Mouse (Mus musculus) neural tube, embryonic 14.5 days (tissue): Measurements from ENCODE around the gene Rhbdd1. TPM values are rescaled to one million over a fixed set of nuclear protein-coding genes. Genes with fewer than 3 reads are reported as not detected.
A peak's percentile ranks its signal among the peaks of the same experiment; 100 is the strongest.

Experiments
- ATAC-seq: fragments of 200-750 bp; cut with Nextera tagmentation; 2 replicates; pipeline ENCODE4 v1.8.0; 2017; ENCODE audit warnings: low read depth, mild to moderate bottlenecking, moderate TSS enrichment, moderate library complexity
- H3K27ac ChIP-seq: fragments of 300-500 bp; sonication (generic); 2 replicates; pipeline ENCODE4 v1.5.1; 2014; ENCODE audit warnings: low read depth, mild to moderate bottlenecking, control low read depth, low read length, moderate library complexity, mixed read lengths
- H3K27me3 ChIP-seq: fragments of 300-500 bp; sonication (generic); 2 replicates; pipeline ENCODE4 v1.6.1; 2014; ENCODE audit warnings: low read length; ENCODE audit not compliant: control insufficient read depth, insufficient read depth
- H3K36me3 ChIP-seq: fragments of 300-500 bp; sonication (generic); 2 replicates; pipeline ENCODE4 v1.6.1; 2014; ENCODE audit warnings: low read length, mixed read lengths; ENCODE audit not compliant: control insufficient read depth, insufficient read depth
- H3K4me1 ChIP-seq: fragments of 300-500 bp; sonication (generic); 2 replicates; pipeline ENCODE4 v1.6.1; 2014; ENCODE audit warnings: low read length; ENCODE audit not compliant: control insufficient read depth, insufficient read depth
- H3K4me2 ChIP-seq: fragments of 300-500 bp; sonication (generic); 2 replicates; pipeline ENCODE4 v1.6.1; 2014; ENCODE audit warnings: mild to moderate bottlenecking, low read depth, low read length, control low read depth
- H3K4me3 ChIP-seq: fragments of 300-500 bp; sonication (generic); 2 replicates; pipeline ENCODE4 v1.5.1; 2014; ENCODE audit warnings: low read depth, low read length, control low read depth, mixed read lengths
- H3K9ac ChIP-seq: fragments of 300-500 bp; sonication (generic); replicated peaks from 2 replicates; pipeline ENCODE4 v1.6.1; 2014; ENCODE audit warnings: low read depth, mild to moderate bottlenecking, control low read depth, low read length, mixed read lengths
- H3K9me3 ChIP-seq: fragments of 300-500 bp; sonication (generic); 2 replicates; pipeline ENCODE4 v1.6.1; 2016; ENCODE audit warnings: low read length; ENCODE audit not compliant: control insufficient read depth
- WGBS: fragments of 180-500 bp; shearing (Covaris S2); extraction: QIAGEN DNeasy Blood & Tissue Kit; methylation state at CpG from one replicate; pipeline ENCODE4 v1.1.7; 2014; 5-methylcytosine and 5-hydroxymethylcytosine counted together
- polyA plus RNA-seq: library from polyadenylated mRNA; unstranded; fragments of >200 nt; fragmentation: Nextera tagmentation; extraction: Ambion mirVana; gene quantifications from 2 replicates; pipeline ENCODE4 v1.2.1, GENCODE M21; 2014

Gene Rhbdd1
- polyA plus RNA-seq, 1 experiment from 2014 or later: 2.7 TPM

DNA sequence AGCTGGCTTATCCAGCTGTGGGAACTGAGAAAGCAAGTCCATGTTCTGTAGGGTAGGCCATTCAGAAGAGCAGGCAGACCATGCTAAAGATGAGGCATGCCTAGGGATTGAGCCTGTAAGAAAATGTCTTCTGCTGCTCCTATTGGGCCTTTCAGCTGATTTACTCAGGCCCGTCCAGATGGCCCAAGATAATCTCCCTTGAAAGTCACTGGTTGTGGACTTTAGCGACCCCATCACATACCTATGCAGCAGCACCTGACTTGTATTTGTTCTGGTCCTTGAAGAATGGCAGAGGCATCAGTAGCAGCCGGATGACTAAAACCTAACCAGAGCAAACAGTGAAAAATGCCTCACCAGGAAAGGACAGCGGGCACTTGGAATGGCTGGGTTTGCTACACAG is 99.4 kb downstream of the Rhbdd1 start:
- Histone ChIP-seq H3K27ac (no peak overlapping the region), H3K4me1 (no peaks in the 10 kb centered on the region), H3K9ac (no peak overlapping the region), H3K9me3 (no peaks in the 10 kb centered on the region), H3K27me3 (no peaks in the 10 kb centered on the region), H3K36me3 (no peaks in the 10 kb centered on the region), H3K4me3 (no peak overlapping the region), H3K4me2 (no peak overlapping the region)
- 89% methylated on average over 4 of the region's 4 CpGs for WGBS
- no peak for ATAC-seq

DNA sequence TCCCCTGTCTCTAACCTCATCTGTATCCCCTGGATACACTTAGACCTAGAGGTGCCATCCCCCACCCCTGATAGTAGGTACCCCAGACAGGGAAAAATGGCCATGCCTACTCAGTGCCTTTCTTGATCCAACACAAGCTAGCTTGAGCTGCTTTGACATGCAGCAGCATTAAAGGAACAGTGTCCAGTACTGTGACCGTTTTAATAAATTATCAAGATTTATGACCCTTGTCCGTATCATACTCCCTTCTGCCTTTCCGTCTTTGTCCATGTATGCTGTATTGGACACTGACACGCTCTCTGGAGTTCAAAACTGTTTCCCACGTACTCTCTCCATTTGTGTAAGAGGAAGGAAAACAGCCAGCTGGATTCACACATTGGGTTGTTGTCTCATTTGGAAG is 111.5 kb downstream of the Rhbdd1 start:
- no peak overlapping the region for H3K4me3 ChIP-seq
- H3K9ac ChIP-seq: no peak overlapping the region
- peak; percentile 38; the same call in 1 of the 2 replicates for ATAC-seq
- H3K4me1 ChIP-seq: peaks cover 3% of the 10 kb centered on the region; the same call in 1 of the 2 replicates
- no peaks in the 10 kb centered on the region for H3K36me3 ChIP-seq
- H3K4me2 ChIP-seq: no peak overlapping the region
- H3K9me3 ChIP-seq: no peaks in the 10 kb centered on the region
- H3K27me3 ChIP-seq: no peaks in the 10 kb centered on the region
- H3K27ac ChIP-seq: no peak overlapping the region
- WGBS: 42% methylated on average over 5 of the region's 5 CpGs

DNA sequence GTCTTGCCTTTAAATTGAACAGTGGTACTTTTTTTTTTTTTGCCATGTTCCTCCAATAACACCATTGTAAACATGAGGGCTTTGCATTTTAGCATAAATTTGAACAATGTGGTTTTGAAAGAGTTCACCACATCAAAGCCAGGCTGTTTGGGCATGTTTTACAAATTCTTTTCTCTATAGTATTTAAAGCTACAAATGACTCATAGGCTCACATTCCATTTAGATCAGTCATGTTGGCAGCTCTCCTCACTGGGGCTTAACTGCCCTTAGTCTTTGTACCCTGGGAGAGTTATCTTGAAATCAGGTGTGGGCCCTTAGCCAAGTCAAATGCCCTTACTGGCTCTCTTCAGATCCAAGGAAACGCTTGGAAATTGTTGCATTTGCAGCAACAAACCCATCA is 112.8 kb downstream of the Rhbdd1 start:
- Histone ChIP-seq H3K27ac (no peak overlapping the region), H3K4me2 (no peak overlapping the region), H3K27me3 (no peaks in the 10 kb centered on the region), H3K36me3 (no peaks in the 10 kb centered on the region), H3K4me1 (peaks cover 6% of the 10 kb centered on the region; the same call in 1 of the 2 replicates), H3K9ac (no peak overlapping the region), H3K4me3 (no peak overlapping the region), H3K9me3 (no peaks in the 10 kb centered on the region)
- peak; percentile 50; the same call in 1 of the 2 replicates for ATAC-seq
- WGBS: 51% methylated on average over 1 of the region's 1 CpGs

DNA sequence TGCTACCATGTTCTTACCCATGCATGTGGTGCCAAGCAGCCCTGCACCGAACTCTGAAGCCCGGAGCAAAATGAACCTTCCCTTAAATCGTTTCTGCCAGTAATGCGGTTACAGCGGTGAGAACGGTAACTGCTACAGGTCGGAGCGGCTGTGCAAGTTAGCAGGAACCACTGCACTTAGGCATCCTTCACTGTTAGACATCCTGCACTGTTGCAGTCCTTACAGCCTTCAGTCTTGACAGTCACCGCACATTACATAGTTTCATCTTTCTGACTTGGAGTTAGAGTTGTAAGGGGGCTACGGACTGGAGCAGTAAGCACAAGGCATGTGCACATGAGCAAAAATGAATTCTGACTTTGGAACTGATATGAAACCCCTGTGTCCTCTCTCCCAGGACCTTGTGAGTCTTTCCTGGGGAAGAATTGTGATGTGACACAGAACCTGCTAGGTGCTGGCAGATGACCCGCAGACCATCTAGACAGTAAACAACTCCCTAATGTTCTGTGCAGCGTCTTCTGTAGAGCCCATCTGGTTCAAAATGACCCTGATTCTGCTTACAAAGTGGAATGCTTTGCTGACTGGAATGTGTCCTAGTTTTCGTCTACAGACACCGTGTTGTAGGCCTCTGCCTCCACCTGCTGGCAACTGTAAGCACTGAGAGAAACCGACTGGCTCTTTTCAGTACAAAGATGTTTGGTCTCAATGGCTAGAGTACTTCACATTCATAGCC is 116.8 kb downstream of the Rhbdd1 start:
- 63% methylated on average over 15 of the region's 15 CpGs for WGBS

DNA sequence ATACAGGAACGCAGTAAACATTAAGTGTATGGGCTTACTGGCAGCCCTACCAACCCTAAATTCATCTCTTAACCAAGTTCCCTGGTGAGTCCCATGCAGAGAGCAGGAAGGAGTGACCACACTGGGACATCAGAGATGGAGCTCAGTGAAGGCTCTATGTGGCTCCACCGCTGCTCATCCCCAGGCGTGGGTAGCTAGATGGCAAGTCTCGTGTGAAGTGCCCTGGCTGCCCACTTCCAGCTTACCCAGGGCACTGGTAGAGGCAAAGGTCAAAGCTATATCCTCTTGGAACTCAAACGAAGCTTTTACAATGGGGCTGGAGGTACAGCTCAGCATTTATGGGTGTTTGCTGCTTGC is 117.4 kb downstream of the Rhbdd1 start:
- ATAC-seq: 0 out of 2 replicates have a peak, but pooled peaks have one; percentile 39
- H3K36me3 ChIP-seq: no peaks in the 10 kb centered on the region
- H3K9ac ChIP-seq: no peak overlapping the region
- H3K9me3 ChIP-seq: no peaks in the 10 kb centered on the region
- no peak overlapping the region for H3K4me2 ChIP-seq
- no peak overlapping the region for H3K27ac ChIP-seq
- WGBS: 70% methylated on average over 5 of the region's 5 CpGs
- H3K27me3 ChIP-seq: no peaks in the 10 kb centered on the region
- H3K4me3 ChIP-seq: no peak overlapping the region
- H3K4me1 ChIP-seq: peaks cover 6% of the 10 kb centered on the region; the same call in 1 of the 2 replicates

More for the DNA sequence above, 116.8 kb downstream of the Rhbdd1 start:
- H3K9ac ChIP-seq: no peak overlapping the region
- H3K4me3 ChIP-seq: no peak overlapping the region
- H3K4me1 ChIP-seq: peaks cover 6% of the 10 kb centered on the region; the same call in 1 of the 2 replicates
- H3K27ac ChIP-seq: no peak overlapping the region
- peak; percentile 90 for ATAC-seq
- H3K4me2 ChIP-seq: no peak overlapping the region
- no peaks in the 10 kb centered on the region for H3K27me3 ChIP-seq
- no peaks in the 10 kb centered on the region for H3K9me3 ChIP-seq
- H3K36me3 ChIP-seq: no peaks in the 10 kb centered on the region

DNA sequence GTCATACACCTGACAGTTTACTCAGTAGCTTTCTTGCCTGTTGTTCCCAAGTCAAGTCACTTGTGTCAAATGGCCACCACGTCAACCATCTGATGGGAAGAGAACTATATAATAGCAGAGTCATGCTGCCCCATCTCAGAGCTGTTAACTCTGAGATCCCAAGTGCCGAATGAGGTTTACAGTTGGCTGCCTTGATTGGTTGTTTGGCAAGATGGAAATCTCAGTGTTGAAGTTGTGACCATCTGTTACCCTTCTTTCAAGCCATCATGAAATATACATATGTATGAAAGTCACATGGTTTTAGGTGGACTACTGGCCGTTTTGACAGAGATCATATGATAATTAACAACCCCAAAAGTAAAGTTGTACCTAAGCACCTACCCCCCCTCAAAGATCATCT is 121.0 kb downstream of the Rhbdd1 start:
- H3K4me2 ChIP-seq: no peak overlapping the region
- peaks cover 4% of the 10 kb centered on the region; the same call in 1 of the 2 replicates for H3K4me1 ChIP-seq
- ATAC-seq: no peak
- H3K27ac ChIP-seq: no peak overlapping the region
- no peaks in the 10 kb centered on the region for H3K9me3 ChIP-seq
- no peaks in the 10 kb centered on the region for H3K27me3 ChIP-seq
- no peaks in the 10 kb centered on the region for H3K36me3 ChIP-seq
- no peak overlapping the region for H3K4me3 ChIP-seq
- H3K9ac ChIP-seq: no peak overlapping the region
- WGBS: 61% methylated on average over 3 of the region's 3 CpGs

DNA sequence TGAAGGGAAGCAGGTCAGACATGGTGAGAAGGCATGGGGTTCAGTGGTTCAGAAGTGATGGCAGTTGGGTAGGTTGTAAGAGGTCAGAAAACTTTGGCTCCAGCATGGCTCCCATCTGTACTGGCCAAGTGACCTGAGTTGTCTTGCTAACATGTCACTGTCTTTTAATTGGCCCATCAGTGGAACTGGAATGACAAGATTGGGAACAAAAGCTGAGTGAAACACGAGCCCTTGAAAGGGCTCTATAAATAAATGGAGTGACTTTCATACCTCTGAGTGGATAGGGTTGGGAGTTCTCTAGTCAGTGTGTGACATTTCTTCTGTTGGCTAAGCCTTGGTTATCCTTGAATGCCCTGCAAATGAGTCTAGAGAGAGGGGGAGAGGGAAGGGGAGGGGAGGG is 123.9 kb downstream of the Rhbdd1 start:
- Histone ChIP-seq H3K9ac (no peak overlapping the region), H3K9me3 (no peaks in the 10 kb centered on the region), H3K27ac (no peak overlapping the region), H3K4me3 (no peak overlapping the region), H3K4me1 (no peaks in the 10 kb centered on the region), H3K27me3 (no peaks in the 10 kb centered on the region), H3K4me2 (no peak overlapping the region), H3K36me3 (no peaks in the 10 kb centered on the region)
- no peak for ATAC-seq
- 61% methylated on average over 1 of the region's 1 CpGs for WGBS

DNA sequence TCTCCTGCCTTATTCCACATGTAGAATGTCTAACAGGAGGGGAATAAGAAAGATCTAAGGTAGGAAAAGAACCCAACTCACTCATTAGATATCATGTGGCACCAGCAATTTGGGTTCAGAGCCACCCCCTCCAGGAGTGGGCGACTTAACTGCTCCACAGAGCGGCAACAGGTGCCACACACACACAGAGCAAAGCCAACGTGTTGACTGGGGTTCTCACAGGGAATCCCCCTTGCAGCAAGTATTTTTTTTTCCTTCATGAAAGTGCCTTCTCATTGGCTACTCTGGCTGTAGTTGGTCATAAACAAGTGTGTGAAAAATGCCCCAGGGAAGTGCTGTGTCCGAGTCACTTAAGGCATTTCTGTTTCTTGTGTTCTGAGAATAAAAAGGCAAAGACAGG is 127.3 kb downstream of the Rhbdd1 start:
- 70% methylated on average over 4 of the region's 4 CpGs for WGBS
- Histone ChIP-seq H3K36me3 (no peaks in the 10 kb centered on the region), H3K9me3 (no peaks in the 10 kb centered on the region), H3K27ac (no peak overlapping the region), H3K9ac (no peak overlapping the region), H3K4me2 (no peak overlapping the region), H3K4me1 (no peaks in the 10 kb centered on the region), H3K27me3 (no peaks in the 10 kb centered on the region), H3K4me3 (no peak overlapping the region)
- ATAC-seq: no peak

DNA sequence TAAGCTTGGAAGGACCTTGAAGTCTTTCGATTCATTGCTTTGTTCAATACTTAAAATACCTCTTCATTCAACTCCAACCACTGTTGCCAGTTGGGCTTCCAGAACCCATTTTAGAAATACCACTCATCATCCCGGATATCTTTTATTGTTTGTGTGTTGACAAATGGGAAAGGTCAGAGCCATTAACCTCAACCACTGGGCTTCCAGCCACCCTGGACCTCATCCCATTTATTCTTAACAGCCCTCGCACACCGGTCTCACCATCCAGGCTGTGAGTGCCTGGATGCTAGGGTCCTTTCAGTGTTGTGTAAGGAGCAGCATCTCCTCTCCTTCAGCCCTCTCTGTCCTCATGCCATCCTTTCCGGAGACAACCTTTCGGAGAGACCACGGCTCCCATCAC is 129.8 kb downstream of the Rhbdd1 start:
- Histone ChIP-seq H3K4me2 (no peak overlapping the region), H3K9me3 (no peaks in the 10 kb centered on the region), H3K27me3 (no peaks in the 10 kb centered on the region), H3K4me1 (no peaks in the 10 kb centered on the region), H3K36me3 (no peaks in the 10 kb centered on the region), H3K9ac (no peak overlapping the region), H3K27ac (no peak overlapping the region), H3K4me3 (no peak overlapping the region)
- ATAC-seq: no peak
- WGBS: 86% methylated on average over 7 of the region's 7 CpGs
